Mouse (Mus musculus) midbrain, embryonic 14.5 days (tissue): Measurements from ENCODE around the gene Nkain1. TPM values are rescaled to one million over a fixed set of nuclear protein-coding genes. Genes with fewer than 3 reads are reported as not detected.

ENCODE experiments used
- ATAC-seq: fragments of 200-750 bp; cut with Nextera tagmentation; 2 replicates; pipeline ENCODE4 v1.8.0; 2017; ENCODE audit warnings: moderate number of reproducible peaks, moderate library complexity; ENCODE audit not compliant: low FRiP score, low TSS enrichment
- DNase-seq: peaks from one replicate; pipeline ENCODE4 v3.0.0-alpha.2; 2015
- H3K27ac ChIP-seq: fragments of 300-500 bp; sonication (generic); replicated peaks from 2 replicates; pipeline ENCODE4 v1.5.1; 2014; ENCODE audit warnings: mild to moderate bottlenecking, low read depth, low read length, moderate library complexity
- H3K27me3 ChIP-seq: fragments of 300-500 bp; sonication (generic); 2 replicates; pipeline ENCODE4 v1.6.1; 2014; ENCODE audit warnings: low read length, control low read depth, mixed read lengths; ENCODE audit not compliant: control insufficient read depth, insufficient read depth
- H3K36me3 ChIP-seq: fragments of 300-500 bp; sonication (generic); 2 replicates; pipeline ENCODE4 v1.6.1; 2014; ENCODE audit warnings: low read length, control low read depth; ENCODE audit not compliant: control insufficient read depth, insufficient read depth
- H3K4me1 ChIP-seq: fragments of 300-500 bp; sonication (generic); 2 replicates; pipeline ENCODE4 v1.6.1; 2014; ENCODE audit warnings: mild to moderate bottlenecking, antibody characterized with exemption, low read length, control low read depth; ENCODE audit not compliant: control insufficient read depth, insufficient read depth
- H3K4me2 ChIP-seq: fragments of 300-500 bp; sonication (generic); 2 replicates; pipeline ENCODE4 v1.6.1; 2014; ENCODE audit warnings: mild to moderate bottlenecking, low read length, moderate library complexity
- H3K4me3 ChIP-seq: fragments of 300-500 bp; sonication (generic); replicated peaks from 2 replicates; pipeline ENCODE4 v1.5.1; 2014; ENCODE audit warnings: low read depth, low read length
- H3K9ac ChIP-seq: fragments of 300-500 bp; sonication (generic); replicated peaks from 2 replicates; pipeline ENCODE4 v1.6.1; 2014; ENCODE audit warnings: mild to moderate bottlenecking, low read length, moderate library complexity
- H3K9me3 ChIP-seq: fragments of 300-500 bp; sonication (generic); 2 replicates; pipeline ENCODE4 v1.6.1; 2016; ENCODE audit warnings: low read length, control low read depth, mixed read lengths; ENCODE audit not compliant: control insufficient read depth
- WGBS: fragments of 180-500 bp; shearing (Covaris S2); extraction: QIAGEN DNeasy Blood & Tissue Kit; methylation state at CpG from one replicate; pipeline ENCODE4 v1.1.7; 2014; 5-methylcytosine and 5-hydroxymethylcytosine counted together
- polyA plus RNA-seq: library from polyadenylated mRNA; unstranded; fragments of >200 nt; fragmentation: Nextera tagmentation; extraction: Ambion mirVana; gene quantifications from 2 replicates; pipeline ENCODE4 v1.2.1, GENCODE M21; 2014

Nkain1 gene
- polyA plus RNA-seq, 1 experiment from 2014 or later = 25.7 TPM

DNA sequence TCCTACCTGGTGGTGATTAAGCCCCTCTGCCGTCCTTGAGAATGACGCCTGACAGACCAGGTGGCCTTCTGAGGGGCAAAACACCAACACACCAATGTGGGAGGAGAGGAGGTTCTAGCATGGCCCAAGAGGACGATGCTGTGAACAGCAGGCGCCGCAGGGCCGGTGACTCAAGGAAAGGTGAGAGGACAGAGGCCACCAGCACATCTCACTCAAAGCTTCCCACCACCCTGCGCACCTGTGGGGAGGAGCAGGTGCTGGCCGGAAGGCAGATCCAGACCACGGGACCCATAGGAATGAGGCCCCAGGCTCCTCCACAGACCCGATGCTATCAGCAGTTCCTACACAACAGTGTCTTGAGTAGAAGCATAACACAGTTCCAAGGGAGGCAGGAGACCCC, 1.4 kb downstream of the Nkain1 start:
- peak overlapping the region; percentile 98 for H3K9ac ChIP-seq
- peak overlapping the region; percentile 86 for H3K4me2 ChIP-seq
- peak overlapping the region; percentile 91 for H3K27ac ChIP-seq
- H3K27me3 ChIP-seq = no peaks in the 10 kb centered on the region
- DNase-seq (no peak), ATAC-seq (no peak)
- peak overlapping the region; percentile 91 for H3K4me3 ChIP-seq
- no peaks in the 10 kb centered on the region for H3K9me3 ChIP-seq
- WGBS = 26% methylated on average over 10 of the region's 10 CpGs
- H3K36me3 ChIP-seq = no peaks in the 10 kb centered on the region
- peaks cover 30% of the 10 kb centered on the region for H3K4me1 ChIP-seq

DNA sequence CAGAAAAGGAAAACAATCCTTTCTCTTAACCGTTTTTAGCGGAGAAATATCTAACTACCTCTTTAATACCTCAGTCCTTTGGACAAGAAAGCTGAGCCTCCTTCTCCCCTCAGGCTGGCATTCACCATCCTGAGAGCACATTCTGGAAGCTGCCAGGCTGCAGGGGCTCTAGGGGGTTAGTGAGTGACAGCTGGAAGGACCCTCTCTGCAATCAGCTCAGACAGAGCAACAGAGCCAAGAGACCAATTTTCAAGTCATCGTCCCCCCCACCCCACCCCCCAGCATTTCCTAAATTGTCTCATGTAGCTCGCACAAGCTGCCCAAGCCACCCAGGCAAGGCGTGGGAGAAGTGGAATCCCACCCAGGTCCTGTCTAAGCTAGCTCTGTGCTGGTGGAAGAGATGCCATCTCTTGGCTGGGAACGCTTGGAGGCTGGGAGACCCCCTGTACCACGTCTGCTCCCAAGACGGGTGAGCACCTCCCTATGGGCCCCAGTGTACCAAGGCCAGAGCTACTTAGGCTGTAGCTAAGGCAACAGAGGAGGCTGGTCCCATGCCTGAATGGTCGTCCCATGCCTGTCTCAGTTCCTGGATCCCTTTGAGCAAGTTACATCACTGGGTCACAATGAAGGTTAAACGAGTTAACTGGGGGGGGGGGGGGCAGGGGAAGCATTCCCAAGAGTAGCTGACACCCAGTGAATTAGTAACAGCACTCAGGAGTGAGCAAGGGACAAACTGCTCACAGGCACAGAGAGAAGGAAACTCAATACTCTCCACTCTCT, 2.8 kb downstream of the Nkain1 start:
- 17% methylated on average over 10 of the region's 10 CpGs for WGBS
- Histone ChIP-seq H3K4me1 (peaks cover 30% of the 10 kb centered on the region), H3K9ac (0 out of 2 replicates have a peak overlapping the region, but pooled peaks have one; percentile 2), H3K9me3 (no peaks in the 10 kb centered on the region), H3K27ac (peak overlapping the region; percentile 60), H3K4me3 (peak overlapping the region; percentile 22; the same call in 1 of the 2 replicates), H3K4me2 (peak overlapping the region; percentile 86), H3K27me3 (no peaks in the 10 kb centered on the region), H3K36me3 (no peaks in the 10 kb centered on the region)
- DNase-seq (peak; percentile 65), ATAC-seq (no peak)

DNA sequence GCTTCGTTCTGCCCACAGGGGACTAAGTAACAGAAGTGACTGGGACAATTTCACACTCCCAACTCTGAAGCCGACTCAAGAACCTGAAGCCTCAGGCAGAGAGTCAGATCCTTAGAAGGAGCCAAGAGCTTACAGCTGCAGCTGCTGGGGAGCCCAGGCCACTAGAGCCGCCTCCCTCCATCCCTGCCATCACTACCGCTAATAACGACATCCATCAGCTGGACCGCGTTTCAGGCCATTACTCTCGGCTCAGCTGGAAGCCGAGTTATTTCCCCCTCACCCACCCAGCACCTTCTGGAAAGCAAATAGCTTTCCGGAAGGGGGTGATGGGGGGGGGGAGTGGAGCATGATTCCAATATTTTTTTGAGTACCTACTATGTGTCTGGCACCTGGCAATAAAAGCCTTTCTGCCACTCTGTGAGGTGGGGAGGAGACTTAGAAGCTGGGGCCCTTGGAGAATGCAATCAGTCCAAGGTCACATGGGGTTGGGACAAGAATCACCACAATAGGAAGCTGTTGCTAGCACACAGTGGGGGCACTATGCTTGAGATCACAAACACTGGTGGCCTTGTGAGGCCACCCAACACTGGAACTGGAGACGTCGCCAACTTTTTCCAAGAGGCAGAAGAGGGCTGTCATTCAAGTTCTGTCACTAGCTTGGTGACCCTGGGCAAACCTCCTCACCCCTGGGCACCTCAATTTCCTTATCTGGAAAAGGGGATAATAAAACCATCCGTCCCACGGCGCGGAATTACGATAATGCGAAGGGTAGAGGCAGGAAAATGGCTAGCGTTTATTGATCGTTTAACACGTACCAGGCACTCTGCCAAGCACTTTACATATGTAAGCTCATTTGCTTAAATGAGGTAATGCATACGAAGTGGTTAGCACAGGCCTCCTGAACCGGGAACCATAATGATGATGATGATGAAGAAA, 5.7 kb downstream of the Nkain1 start:
- Histone ChIP-seq H3K9ac (no peak overlapping the region), H3K4me2 (peak overlapping the region; percentile 25; the same call in 1 of the 2 replicates), H3K27me3 (no peaks in the 10 kb centered on the region), H3K4me1 (peaks cover 50% of the 10 kb centered on the region), H3K36me3 (no peaks in the 10 kb centered on the region), H3K4me3 (no peak overlapping the region), H3K9me3 (no peaks in the 10 kb centered on the region), H3K27ac (0 out of 2 replicates have a peak overlapping the region, but pooled peaks have one; percentile 32)
- 53% methylated on average over 23 of the region's 23 CpGs for WGBS
- ATAC-seq (no peak), DNase-seq (no peak)

DNA sequence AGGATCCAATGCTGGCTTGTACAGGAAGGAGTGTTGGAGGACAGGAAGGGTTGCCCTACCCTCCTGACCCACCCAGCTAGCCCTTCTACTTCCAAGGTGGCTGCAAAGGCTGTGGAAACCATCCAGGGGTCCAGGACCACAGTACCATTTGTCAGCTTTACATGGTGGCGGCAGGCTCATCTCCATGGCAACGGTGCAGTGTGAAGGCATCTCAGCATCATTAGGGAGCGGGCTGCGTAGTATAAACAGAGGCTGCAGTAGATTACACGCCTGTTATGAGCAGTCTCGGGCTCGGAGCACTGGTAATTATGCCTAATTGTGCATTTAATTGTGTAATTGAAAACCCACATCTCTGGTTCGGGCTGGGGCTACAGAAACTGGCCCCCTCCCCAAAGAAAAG, 10.2 kb downstream of the Nkain1 start:
- peak overlapping the region; percentile 20; the same call in 1 of the 2 replicates for H3K9ac ChIP-seq

DNA sequence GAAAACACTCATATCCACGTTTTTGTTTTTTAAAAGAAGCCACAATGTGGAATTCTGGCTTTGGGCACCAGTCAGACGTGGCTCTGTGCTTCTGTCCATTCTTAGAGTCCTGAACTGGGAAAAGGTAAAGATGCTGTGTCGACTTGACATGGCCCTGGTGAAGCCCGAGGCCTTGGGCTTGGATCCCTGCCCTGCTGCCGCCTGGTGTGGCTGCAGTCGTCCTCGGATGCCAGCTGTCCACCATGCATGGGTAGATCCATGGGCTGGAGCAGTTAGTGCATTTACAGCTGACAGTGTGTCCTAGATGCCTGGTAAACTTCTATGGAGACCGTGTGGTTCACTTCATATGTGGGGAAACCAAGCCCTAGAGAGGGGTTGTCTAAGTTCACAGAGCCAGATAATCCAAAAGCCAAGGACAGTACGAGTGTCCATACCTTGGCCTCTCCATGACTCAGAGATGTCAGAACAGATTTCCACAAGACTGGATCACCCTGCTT, 10.7 kb downstream of the Nkain1 start:
- Histone ChIP-seq H3K9me3 (no peaks in the 10 kb centered on the region), H3K4me1 (peaks cover 55% of the 10 kb centered on the region), H3K9ac (no peak overlapping the region; the same call in 1 of the 2 replicates), H3K27me3 (no peaks in the 10 kb centered on the region), H3K36me3 (no peaks in the 10 kb centered on the region), H3K4me2 (peak overlapping the region; percentile 25), H3K4me3 (no peak overlapping the region), H3K27ac (peak overlapping the region; percentile 42)
- no peak for DNase-seq
- no peak for ATAC-seq
- WGBS = 83% methylated on average over 9 of the region's 9 CpGs

More for the DNA sequence above, 10.2 kb downstream of the Nkain1 start:
- Histone ChIP-seq H3K4me1 (peaks cover 59% of the 10 kb centered on the region), H3K27ac (peak overlapping the region; percentile 55), H3K4me2 (peak overlapping the region; percentile 25), H3K27me3 (no peaks in the 10 kb centered on the region), H3K9me3 (no peaks in the 10 kb centered on the region), H3K36me3 (no peaks in the 10 kb centered on the region), H3K4me3 (no peak overlapping the region)
- 13% methylated on average over 8 of the region's 8 CpGs for WGBS
- DNase-seq (peak; percentile 87), ATAC-seq (peak; percentile 67; the same call in 1 of the 2 replicates)

DNA sequence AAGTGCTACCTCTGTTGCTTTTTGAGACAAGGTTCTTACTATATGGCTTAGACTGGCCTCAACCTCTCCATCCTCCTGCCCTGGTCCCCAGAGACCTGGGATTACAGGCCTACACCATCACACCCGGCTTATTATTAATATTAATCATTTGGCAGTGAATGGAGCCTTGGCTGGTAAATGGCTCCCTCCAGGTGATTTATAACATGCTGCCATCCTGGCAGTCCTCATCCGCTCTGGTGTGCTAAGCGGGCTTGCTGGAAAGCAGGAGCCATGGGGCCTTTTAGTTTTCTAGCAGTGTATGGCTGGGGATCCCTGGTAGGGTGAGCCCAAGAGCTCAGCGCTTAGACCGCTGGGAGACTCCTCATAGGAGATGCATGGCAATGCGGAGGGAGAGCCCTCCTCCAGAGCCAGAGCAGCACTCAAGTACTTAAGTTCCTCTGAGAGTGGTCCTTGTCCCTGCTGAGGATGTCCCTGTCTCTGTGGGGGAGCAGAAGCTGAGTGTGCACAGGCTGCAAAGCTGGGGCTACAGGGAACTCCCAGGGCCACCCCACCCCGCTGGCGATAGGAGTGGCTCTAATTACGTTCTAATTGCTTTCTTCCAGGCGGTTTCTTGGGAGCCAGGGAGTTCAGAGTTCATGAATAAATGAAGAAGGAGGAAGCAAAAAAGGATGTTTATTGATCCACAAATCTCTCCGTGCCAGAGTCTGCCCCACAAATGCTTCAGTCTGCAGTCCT, 13.2 kb downstream of the Nkain1 start:
- no peaks in the 10 kb centered on the region for H3K27me3 ChIP-seq
- no peak for ATAC-seq
- no peak overlapping the region for H3K9ac ChIP-seq

DNA sequence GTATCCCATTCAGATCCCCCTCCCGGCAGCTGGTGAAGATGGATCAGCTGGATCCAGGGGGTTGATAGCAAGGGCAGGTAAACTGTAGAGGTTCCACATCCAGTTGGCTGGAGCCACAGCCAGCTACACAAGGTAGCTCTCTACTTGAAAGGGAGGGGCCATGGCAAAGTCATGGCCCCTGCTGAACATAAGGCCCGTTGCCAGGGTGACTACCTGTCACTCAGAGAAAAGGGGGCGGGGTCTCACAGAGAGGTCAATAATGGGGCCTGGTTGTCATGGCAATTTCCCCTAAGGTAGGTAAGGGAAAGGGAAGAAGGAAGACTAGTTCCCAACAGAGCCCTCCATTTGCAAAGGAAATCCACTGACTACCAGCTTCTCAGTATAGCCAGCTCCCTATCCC, 14.8 kb downstream of the Nkain1 start:
- H3K4me1 ChIP-seq = peaks cover 42% of the 10 kb centered on the region
- no peak for ATAC-seq

More for the DNA sequence above, 13.2 kb downstream of the Nkain1 start:
- H3K4me2 ChIP-seq = no peak overlapping the region
- peaks cover 53% of the 10 kb centered on the region for H3K4me1 ChIP-seq
- no peaks in the 10 kb centered on the region for H3K36me3 ChIP-seq
- no peaks in the 10 kb centered on the region for H3K9me3 ChIP-seq
- peak; percentile 40 for DNase-seq
- H3K27ac ChIP-seq = peak overlapping the region; percentile 73
- no peak overlapping the region for H3K4me3 ChIP-seq
- 34% methylated on average over 11 of the region's 11 CpGs for WGBS

DNA sequence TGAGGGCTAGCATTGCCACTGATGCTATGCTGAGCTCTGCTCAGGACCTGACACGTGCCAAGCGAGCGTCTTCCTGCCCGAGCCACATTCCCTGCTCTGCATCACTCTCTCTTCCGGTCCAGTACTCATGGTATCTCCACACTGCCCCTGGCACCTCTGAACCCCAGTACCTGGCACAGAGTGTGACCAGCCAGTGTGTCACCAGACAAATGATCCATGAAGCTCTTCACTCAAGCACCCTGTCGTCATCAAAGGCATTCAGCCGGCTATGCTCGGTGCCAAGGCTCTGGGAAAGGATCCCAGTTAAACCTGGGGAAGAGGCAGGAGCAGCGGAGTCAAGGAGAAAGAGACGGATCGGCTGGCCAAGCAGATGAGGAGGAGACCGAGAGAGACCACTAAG, 16.1 kb downstream of the Nkain1 start:
- no peak overlapping the region for H3K9ac ChIP-seq
- H3K27ac ChIP-seq = no peak overlapping the region
- no peak overlapping the region for H3K4me2 ChIP-seq
- H3K27me3 ChIP-seq = no peaks in the 10 kb centered on the region
- ATAC-seq = no peak
- no peaks in the 10 kb centered on the region for H3K9me3 ChIP-seq
- peaks cover 39% of the 10 kb centered on the region for H3K4me1 ChIP-seq
- WGBS = 84% methylated on average over 12 of the region's 12 CpGs
- DNase-seq = no peak
- H3K4me3 ChIP-seq = no peak overlapping the region
- no peaks in the 10 kb centered on the region for H3K36me3 ChIP-seq

More for the DNA sequence above, 14.8 kb downstream of the Nkain1 start:
- no peaks in the 10 kb centered on the region for H3K9me3 ChIP-seq
- no peak overlapping the region for H3K4me2 ChIP-seq
- DNase-seq = no peak
- no peaks in the 10 kb centered on the region for H3K27me3 ChIP-seq
- no peak overlapping the region for H3K9ac ChIP-seq
- H3K4me3 ChIP-seq = no peak overlapping the region
- H3K36me3 ChIP-seq = no peaks in the 10 kb centered on the region
- no peak overlapping the region for H3K27ac ChIP-seq
- 82% methylated on average over 3 of the region's 3 CpGs for WGBS
